Mouse (Mus musculus) brain, embryonic 14.5 days (tissue): Measurements from ENCODE around the gene St6galnac6. TPM values are rescaled to one million over a fixed set of nuclear protein-coding genes. Genes with fewer than 3 reads are reported as not detected.

ENCODE experiments used
- DNase-seq: peaks from one replicate; pipeline ENCODE4 v3.0.0-alpha.2; 2011; ENCODE audit warnings: low read depth
- CTCF ChIP-seq: fragments of 200-500 bp; IDR thresholded peaks from 2 replicates; pipeline ENCODE4 v1.5.1; 2012; ENCODE audit warnings: inconsistent platforms, mild to moderate bottlenecking, moderate library complexity, borderline replicate concordance; ENCODE audit not compliant: insufficient read depth, insufficient read length; ENCODE audit errors: extremely low read depth
- POLR2A ChIP-seq: fragments of 200-500 bp; IDR thresholded peaks from 2 replicates; pipeline ENCODE4 v1.6.1; 2012; ENCODE audit warnings: mild to moderate bottlenecking, inconsistent platforms, borderline replicate concordance; ENCODE audit not compliant: poor library complexity, insufficient read depth, insufficient read length, severe bottlenecking; ENCODE audit errors: extremely low read depth
- polyA plus RNA-seq: library from polyadenylated mRNA; depleted of rRNA; stranded (reverse); fragments of >200 nt; gene quantifications from 2 replicates; pipeline ENCODE4 v1.2.3, GENCODE M21; 2012

St6galnac6 gene
- polyA plus RNA-seq, 1 experiment: 22.6 TPM

GRCm38 (mm10) chr2:32590224-32590623 lies 9.3 kb upstream of the St6galnac6 start:
- no peak for DNase-seq
- TF ChIP-seq POLR2A (no peak), CTCF (no peak)

- DNase-seq: no peak
- TF ChIP-seq CTCF: no peak
- no peak for TF ChIP-seq POLR2A
Measured at GRCm38 (mm10) chr2:32591249-32591648, 8.3 kb upstream of the St6galnac6 start.

- no peak for TF ChIP-seq POLR2A
- no peak for TF ChIP-seq CTCF
- DNase-seq: peak; percentile 74
Measured at GRCm38 (mm10) chr2:32596725-32597124, 2.8 kb upstream of the St6galnac6 start.

- TF ChIP-seq POLR2A (no peak), CTCF (no peak)
- DNase-seq: no peak
Measured at GRCm38 (mm10) chr2:32597248-32597647, 2.3 kb upstream of the St6galnac6 start.

- TF ChIP-seq CTCF (no peak), POLR2A (no peak)
- DNase-seq: no peak
Measured at GRCm38 (mm10) chr2:32597699-32598098, 1.8 kb upstream of the St6galnac6 start.

GRCm38 (mm10) chr2:32598506-32598905 lies 1.0 kb upstream of the St6galnac6 start:
- no peak for DNase-seq
- TF ChIP-seq POLR2A (no peak), CTCF (no peak)

GRCm38 (mm10) chr2:32601417-32602065 lies 2.0 kb downstream of the St6galnac6 start:
- no peak for DNase-seq
- TF ChIP-seq POLR2A (no peak), CTCF (peak; percentile 49; the same call in 1 of the 2 replicates)

GRCm38 (mm10) chr2:32602600-32603054 lies 3.1 kb downstream of the St6galnac6 start:
- DNase-seq: peak; percentile 85
- no peak for TF ChIP-seq POLR2A
- TF ChIP-seq CTCF: peak; percentile 92

- DNase-seq: no peak
- TF ChIP-seq POLR2A (no peak), CTCF (no peak)
Measured at GRCm38 (mm10) chr2:32604631-32605030, 5.1 kb downstream of the St6galnac6 start.

GRCm38 (mm10) chr2:32606161-32607142 lies 6.9 kb downstream of the St6galnac6 start:
- DNase-seq: peak; percentile 87
- TF ChIP-seq POLR2A (0 out of 2 replicates have a peak, but pooled peaks have one; percentile 45), CTCF (peak; percentile 52; the same call in 1 of the 2 replicates)

GRCm38 (mm10) chr2:32607262-32607947 lies 7.9 kb downstream of the St6galnac6 start:
- peak; percentile 45 for DNase-seq
- TF ChIP-seq CTCF (no peak), POLR2A (no peak)

- DNase-seq: peak; percentile 45
- no peak for TF ChIP-seq POLR2A
Measured at GRCm38 (mm10) chr2:32608141-32608777, 8.8 kb downstream of the St6galnac6 start.
